Mouse (Mus musculus): ENCODE measurements at regions not wholly inside any gene's neighbourhood (a gene's known extent, or its start where the extent isn't known, plus 50 kb on each side); places are given as distances from the start of the nearest gene placed in this dataset.

GRCm38 (mm10) chr2:63347562-63347961 is 163.5 kb upstream of the Kcnh7 start:
- DNase-seq = no peak

- DNase-seq = no peak
Measured at GRCm38 (mm10) chr2:63326750-63327149, 142.7 kb upstream of the Kcnh7 start.

GRCm38 (mm10) chr2:63280911-63281310 is 96.8 kb upstream of the Kcnh7 start:
- peak; percentile 37 to 41 for DNase-seq

DNA sequence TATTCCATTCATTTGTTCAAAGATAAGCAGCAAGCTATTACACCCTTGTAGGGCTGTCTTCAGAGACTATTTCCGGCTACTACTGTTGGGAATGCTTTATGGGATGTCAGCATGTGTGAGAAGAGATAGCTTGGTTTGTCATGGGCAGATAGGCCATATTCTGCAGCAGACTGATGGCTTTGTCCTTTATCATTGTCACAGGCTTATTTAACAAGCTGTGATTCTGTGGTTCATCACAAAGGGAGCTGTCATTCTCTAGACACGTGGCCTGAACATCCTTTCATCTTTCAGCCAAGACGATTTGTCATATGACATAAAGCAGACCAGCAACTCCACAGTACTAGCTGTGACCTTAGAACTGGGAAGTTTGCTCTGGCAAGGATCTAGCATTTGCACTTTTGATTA is 89.7 kb upstream of the Kcnh7 start:
- no peak for DNase-seq

- DNase-seq = no peak
Measured at GRCm38 (mm10) chr2:63246091-63246612, 62.1 kb upstream of the Kcnh7 start.

- peak; percentile 61 to 74 for DNase-seq
Measured at GRCm38 (mm10) chr2:63239326-63239725, 55.2 kb upstream of the Kcnh7 start.

All from cerebellum, postnatal 10 days (tissue).